Mouse (Mus musculus) limb, embryonic 11.5 days (tissue): Measurements from ENCODE around the gene Tlk2. TPM values are rescaled to one million over a fixed set of nuclear protein-coding genes. Genes with fewer than 3 reads are reported as not detected.

ENCODE experiments used
- ATAC-seq: fragments of 200-750 bp; cut with Nextera tagmentation; 2 replicates; pipeline ENCODE4 v1.8.0; 2017; ENCODE audit warnings: low read depth; ENCODE audit not compliant: insufficient number of reproducible peaks, low FRiP score, low TSS enrichment
- DNase-seq: peaks from one replicate; pipeline ENCODE4 v3.0.0-alpha.2; 2015; ENCODE audit warnings: low spot score
- H3K27ac ChIP-seq: fragments of 300-500 bp; sonication (generic); replicated peaks from 2 replicates; pipeline ENCODE4 v1.5.1; 2014; ENCODE audit warnings: low read depth, mild to moderate bottlenecking, low read length
- H3K27me3 ChIP-seq: fragments of 300-500 bp; sonication (generic); 2 replicates; pipeline ENCODE4 v1.6.1; 2014; ENCODE audit warnings: mild to moderate bottlenecking, low read length, mixed read lengths; ENCODE audit not compliant: control insufficient read depth, insufficient read depth
- H3K36me3 ChIP-seq: fragments of 300-500 bp; sonication (generic); 2 replicates; pipeline ENCODE4 v1.6.1; 2014; ENCODE audit warnings: mild to moderate bottlenecking, low read length, moderate library complexity, mixed read lengths; ENCODE audit not compliant: control insufficient read depth, insufficient read depth
- H3K4me1 ChIP-seq: fragments of 300-500 bp; sonication (generic); 2 replicates; pipeline ENCODE4 v1.6.1; 2014; ENCODE audit warnings: low read length, mixed read lengths; ENCODE audit not compliant: control insufficient read depth, insufficient read depth
- H3K4me2 ChIP-seq: fragments of 300-500 bp; sonication (generic); 2 replicates; pipeline ENCODE4 v1.6.1; 2014; ENCODE audit warnings: low read depth, mild to moderate bottlenecking, moderate library complexity; ENCODE audit not compliant: severe bottlenecking
- H3K4me3 ChIP-seq: fragments of 300-500 bp; sonication (generic); 2 replicates; pipeline ENCODE4 v1.5.1; 2014; ENCODE audit warnings: low read depth, low read length
- H3K9ac ChIP-seq: fragments of 300-500 bp; sonication (generic); 2 replicates; pipeline ENCODE4 v1.6.1; 2014; ENCODE audit warnings: mild to moderate bottlenecking, low read length
- H3K9me3 ChIP-seq: fragments of 300-500 bp; sonication (generic); 2 replicates; pipeline ENCODE4 v1.6.1; 2016; ENCODE audit warnings: low read length; ENCODE audit not compliant: control insufficient read depth
- WGBS: fragments of 180-500 bp; shearing (Covaris S2); extraction: QIAGEN DNeasy Blood & Tissue Kit; methylation state at CpG from one replicate; pipeline ENCODE4 v1.1.7; 2014; 5-methylcytosine and 5-hydroxymethylcytosine counted together
- polyA plus RNA-seq: library from polyadenylated mRNA; unstranded; fragments of >200 nt; fragmentation: Nextera tagmentation; extraction: Ambion mirVana; gene quantifications from 2 replicates; pipeline ENCODE4 v1.2.1, GENCODE M21; 2014

The Tlk2 gene
- polyA plus RNA-seq, 1 experiment from 2014 or later, result 30.1 TPM

GRCm38 (mm10) chr11:105202403-105202802, 23.8 kb downstream of the Tlk2 start:
- ATAC-seq (no peak), DNase-seq (no peak)
- Histone ChIP-seq H3K36me3 (no peaks in the 10 kb centered on the region), H3K9ac (no peak overlapping the region), H3K4me2 (no peak overlapping the region), H3K4me3 (no peak overlapping the region), H3K27me3 (no peaks in the 10 kb centered on the region), H3K9me3 (no peaks in the 10 kb centered on the region), H3K27ac (no peak overlapping the region), H3K4me1 (no peaks in the 10 kb centered on the region)
- WGBS, result 60% methylated on average over 3 of the region's 3 CpGs

GRCm38 (mm10) chr11:105210007-105210406, 31.4 kb downstream of the Tlk2 start:
- no peak overlapping the region for H3K9ac ChIP-seq
- peaks cover 5% of the 10 kb centered on the region; the same call in 1 of the 2 replicates for H3K36me3 ChIP-seq
- H3K4me1 ChIP-seq, result no peaks in the 10 kb centered on the region
- WGBS, result 90% methylated on average over 1 of the region's 1 CpGs
- no peaks in the 10 kb centered on the region for H3K9me3 ChIP-seq
- H3K4me3 ChIP-seq, result no peak overlapping the region
- H3K27ac ChIP-seq, result no peak overlapping the region
- no peaks in the 10 kb centered on the region for H3K27me3 ChIP-seq
- no peak for DNase-seq
- no peak for ATAC-seq
- no peak overlapping the region for H3K4me2 ChIP-seq

DNA sequence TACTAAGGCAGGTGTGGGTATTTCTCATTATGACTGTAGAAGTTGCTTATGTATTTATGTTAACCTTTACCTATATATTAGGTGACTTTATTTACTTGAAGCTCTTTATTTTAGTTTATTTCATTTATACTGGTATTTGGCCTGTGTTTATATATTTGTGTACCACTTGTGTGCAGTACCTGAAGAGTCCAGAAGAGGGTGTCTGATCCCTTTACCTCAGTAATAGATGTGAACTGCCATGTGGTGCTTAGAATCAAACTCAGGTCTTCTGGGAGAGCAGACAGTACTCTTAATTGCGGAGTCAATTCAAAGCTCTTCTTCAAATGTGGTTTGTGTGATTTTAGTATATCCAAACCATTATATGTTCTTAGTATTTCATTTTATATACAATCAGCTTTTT, 35.6 kb downstream of the Tlk2 start:
- H3K4me3 ChIP-seq, result no peak overlapping the region
- ATAC-seq, result no peak
- DNase-seq, result no peak
- no peaks in the 10 kb centered on the region for H3K9me3 ChIP-seq
- H3K9ac ChIP-seq, result no peak overlapping the region
- no peaks in the 10 kb centered on the region for H3K4me1 ChIP-seq
- H3K4me2 ChIP-seq, result no peak overlapping the region
- H3K27me3 ChIP-seq, result no peaks in the 10 kb centered on the region
- H3K27ac ChIP-seq, result no peak overlapping the region
- H3K36me3 ChIP-seq, result peaks cover 5% of the 10 kb centered on the region; the same call in 1 of the 2 replicates
- 98% methylated on average over 1 of the region's 1 CpGs for WGBS

- Histone ChIP-seq H3K4me1 (no peaks in the 10 kb centered on the region), H3K27ac (no peak overlapping the region), H3K4me2 (no peak overlapping the region), H3K4me3 (no peak overlapping the region), H3K27me3 (no peaks in the 10 kb centered on the region), H3K36me3 (peaks cover 7% of the 10 kb centered on the region), H3K9me3 (no peaks in the 10 kb centered on the region), H3K9ac (no peak overlapping the region)
- ATAC-seq (no peak), DNase-seq (no peak)
- 93% methylated on average over 2 of the region's 2 CpGs for WGBS
Measured at GRCm38 (mm10) chr11:105217771-105218170, 39.2 kb downstream of the Tlk2 start.

GRCm38 (mm10) chr11:105234501-105234900, 55.9 kb downstream of the Tlk2 start:
- DNase-seq (no peak), ATAC-seq (no peak)
- no peak overlapping the region for H3K27ac ChIP-seq
- no peak overlapping the region for H3K4me3 ChIP-seq
- no peaks in the 10 kb centered on the region for H3K4me1 ChIP-seq
- no peaks in the 10 kb centered on the region for H3K27me3 ChIP-seq
- H3K9me3 ChIP-seq, result no peaks in the 10 kb centered on the region
- no peak overlapping the region for H3K9ac ChIP-seq
- no peak overlapping the region for H3K4me2 ChIP-seq
- H3K36me3 ChIP-seq, result peaks cover 2% of the 10 kb centered on the region; the same call in 1 of the 2 replicates
- WGBS, result 93% methylated on average over 2 of the region's 2 CpGs

- no peak overlapping the region for H3K4me3 ChIP-seq
- no peaks in the 10 kb centered on the region for H3K27me3 ChIP-seq
- no peak overlapping the region for H3K4me2 ChIP-seq
- no peak overlapping the region for H3K27ac ChIP-seq
- no peak overlapping the region for H3K9ac ChIP-seq
- peaks cover 3% of the 10 kb centered on the region; the same call in 1 of the 2 replicates for H3K36me3 ChIP-seq
- ATAC-seq, result no peak
- H3K9me3 ChIP-seq, result no peaks in the 10 kb centered on the region
- H3K4me1 ChIP-seq, result no peaks in the 10 kb centered on the region
- DNase-seq, result no peak
Measured at GRCm38 (mm10) chr11:105240991-105241390, 62.4 kb downstream of the Tlk2 start.

DNA sequence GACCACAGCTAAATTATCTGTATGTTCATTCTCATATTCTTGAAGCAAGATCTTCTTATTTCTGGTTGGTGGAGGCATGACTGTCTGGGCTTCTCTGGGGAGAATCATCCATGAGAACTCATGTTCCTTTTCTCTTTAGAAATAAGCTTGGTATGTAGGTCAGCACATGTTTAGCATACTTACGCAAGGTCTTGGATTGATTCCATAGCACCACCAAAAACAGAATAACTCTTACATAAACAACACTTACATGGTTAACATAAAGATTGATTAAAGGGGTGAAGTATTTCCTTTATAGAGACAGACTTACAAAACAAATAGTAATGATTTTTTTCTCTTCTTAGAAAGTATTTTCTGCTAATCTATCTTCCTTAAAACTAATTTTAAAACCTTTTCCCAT, 67.8 kb downstream of the Tlk2 start:
- ATAC-seq (no peak), DNase-seq (no peak)
- no peak overlapping the region for H3K4me2 ChIP-seq
- no peaks in the 10 kb centered on the region for H3K27me3 ChIP-seq
- H3K9ac ChIP-seq, result no peak overlapping the region
- no peaks in the 10 kb centered on the region for H3K9me3 ChIP-seq
- H3K27ac ChIP-seq, result no peak overlapping the region
- no peak overlapping the region for H3K4me3 ChIP-seq
- 98% methylated on average over 1 of the region's 1 CpGs for WGBS
- H3K36me3 ChIP-seq, result peaks cover 10% of the 10 kb centered on the region; the same call in 1 of the 2 replicates
- no peaks in the 10 kb centered on the region for H3K4me1 ChIP-seq

DNA sequence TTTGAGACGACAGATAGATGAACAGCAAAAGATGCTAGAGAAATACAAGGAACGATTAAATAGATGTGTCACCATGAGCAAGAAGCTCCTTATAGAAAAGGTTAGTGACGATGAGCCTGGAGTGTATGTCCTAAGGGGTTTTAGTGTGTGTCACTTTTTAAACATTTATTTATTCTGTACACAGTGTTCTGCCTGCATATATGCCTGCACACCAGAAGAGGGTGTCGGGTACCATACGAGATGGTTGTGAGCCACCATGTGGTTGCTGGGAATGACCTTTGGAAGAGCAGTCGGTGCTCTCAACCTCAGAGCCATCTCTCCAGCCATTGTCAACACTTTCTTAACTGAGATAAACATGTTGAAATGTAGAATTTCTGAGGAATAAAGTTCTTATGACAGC, 68.2 kb downstream of the Tlk2 start:
- WGBS, result 94% methylated on average over 6 of the region's 6 CpGs
- H3K36me3 ChIP-seq, result peaks cover 10% of the 10 kb centered on the region; the same call in 1 of the 2 replicates
- ATAC-seq, result no peak

GRCm38 (mm10) chr11:105247321-105247720, 68.7 kb downstream of the Tlk2 start:
- WGBS, result 92% methylated on average over 5 of the region's 5 CpGs
- peaks cover 7% of the 10 kb centered on the region; the same call in 1 of the 2 replicates for H3K36me3 ChIP-seq
- ATAC-seq (no peak), DNase-seq (no peak)
- no peak overlapping the region for H3K9ac ChIP-seq
- no peaks in the 10 kb centered on the region for H3K4me1 ChIP-seq
- no peaks in the 10 kb centered on the region for H3K9me3 ChIP-seq
- no peak overlapping the region for H3K27ac ChIP-seq
- H3K27me3 ChIP-seq, result no peaks in the 10 kb centered on the region
- no peak overlapping the region for H3K4me3 ChIP-seq
- no peak overlapping the region for H3K4me2 ChIP-seq

More for the DNA sequence above, 68.2 kb downstream of the Tlk2 start:
- H3K9ac ChIP-seq, result no peak overlapping the region
- H3K4me2 ChIP-seq, result no peak overlapping the region
- no peaks in the 10 kb centered on the region for H3K4me1 ChIP-seq
- DNase-seq, result no peak
- H3K27me3 ChIP-seq, result no peaks in the 10 kb centered on the region
- H3K27ac ChIP-seq, result no peak overlapping the region
- no peaks in the 10 kb centered on the region for H3K9me3 ChIP-seq
- H3K4me3 ChIP-seq, result no peak overlapping the region
